Comparison of ENCODE assay signal across 8 mouse cellular contexts in genomic region chr13:53475701-53476188, GRCm38 (mm10). TPM values are rescaled to one million over a fixed set of nuclear protein-coding genes. Genes with fewer than 3 reads are reported as not detected.
DNase-seq lines count a peak whose midpoint lies in the region; ATAC-seq and TF ChIP-seq lines count a peak whose summit lies in the region.

No protein-coding gene starts in this region.

- ATAC-seq in hindbrain, embryonic 12.5 days (ENCODE audit: low FRiP score) = peak; percentile 61
- ATAC-seq in limb, embryonic 15.5 days (ENCODE audit: insufficient number of reproducible peaks, low FRiP score, low TSS enrichment, low read depth) = peak; percentile 42; the same call in 1 of the 2 replicates
- ATAC-seq in neural tube, embryonic 15.5 days (ENCODE audit: low FRiP score) = peak; percentile 57

- H3K4me2 ChIP-seq in hindbrain, embryonic 12.5 days (replicated peaks) = peak overlapping the region; percentile 88
- H3K4me2 ChIP-seq in limb, embryonic 15.5 days = peak overlapping the region; percentile 96
- peak overlapping the region; percentile 96 for H3K4me2 ChIP-seq in neural tube, embryonic 15.5 days

- intact Hi-C loops in gastrocnemius, adult 2 months (cut with DNase I) = no loop called here
- intact Hi-C loops in gastrocnemius, postnatal 36 days (cut with DNase I) = no loop called here

- WGBS in hindbrain, embryonic 12.5 days = under 1% methylated on average over 37 of the region's 37 CpGs
- 0% methylated on average over 37 of the region's 37 CpGs for WGBS in limb, embryonic 15.5 days
- WGBS in neural tube, embryonic 15.5 days = under 1% methylated on average over 37 of the region's 37 CpGs

- peak overlapping the region; percentile 66 for H3K9ac ChIP-seq in hindbrain, embryonic 12.5 days
- H3K9ac ChIP-seq in limb, embryonic 15.5 days = peak overlapping the region; percentile 44; the same call in 1 of the 2 replicates
- H3K9ac ChIP-seq in neural tube, embryonic 15.5 days (replicated peaks) = peak overlapping the region; percentile 62

- peaks cover 23% of the 10 kb centered on the region; the same call in 1 of the 2 replicates for H3K4me1 ChIP-seq in hindbrain, embryonic 12.5 days
- peaks cover 29% of the 10 kb centered on the region for H3K4me1 ChIP-seq in limb, embryonic 15.5 days
- H3K4me1 ChIP-seq in neural tube, embryonic 15.5 days = peaks cover 30% of the 10 kb centered on the region

- H3K27ac ChIP-seq in gastrocnemius, adult 2 months = no peak overlapping the region
- H3K27ac ChIP-seq in hindbrain, embryonic 12.5 days = peak overlapping the region; percentile 52
- H3K27ac ChIP-seq in limb, embryonic 15.5 days = peak overlapping the region; percentile 23
- H3K27ac ChIP-seq in neural tube, embryonic 15.5 days (replicated peaks) = no peak overlapping the region

- peaks cover 73% of the 10 kb centered on the region for H3K27me3 ChIP-seq in hindbrain, embryonic 12.5 days
- H3K27me3 ChIP-seq in limb, embryonic 15.5 days = peaks cover 55% of the 10 kb centered on the region
- H3K27me3 ChIP-seq in neural tube, embryonic 15.5 days (replicated peaks) = peaks cover 70% of the 10 kb centered on the region

- TF ChIP-seq CTCF in gastrocnemius, adult 2 months (IDR thresholded peaks at IDR 0.05) = no peak

- peak overlapping the region; percentile 56 for H3K4me3 ChIP-seq in gastrocnemius, adult 2 months
- H3K4me3 ChIP-seq in hindbrain, embryonic 12.5 days = peak overlapping the region; percentile 53
- peak overlapping the region; percentile 52 for H3K4me3 ChIP-seq in limb, embryonic 15.5 days
- peak overlapping the region; percentile 55 for H3K4me3 ChIP-seq in neural tube, embryonic 15.5 days (replicated peaks)

- H3K36me3 ChIP-seq in hindbrain, embryonic 12.5 days = no peaks in the 10 kb centered on the region
- no peaks in the 10 kb centered on the region for H3K36me3 ChIP-seq in limb, embryonic 15.5 days
- no peaks in the 10 kb centered on the region for H3K36me3 ChIP-seq in neural tube, embryonic 15.5 days

- DNase-seq in gastrocnemius, adult 2 months = peak; percentile 23
- no peak for DNase-seq in gastrocnemius, postnatal 36 days
- peak; percentile 89 for DNase-seq in embryo, embryonic 11 days
- DNase-seq in gastrocnemius, postnatal 25 days = no peak
- DNase-seq in layer of hippocampus, adult 9-11 months = no peak

- no peaks in the 10 kb centered on the region for H3K9me3 ChIP-seq in hindbrain, embryonic 12.5 days (replicated peaks)
- no peaks in the 10 kb centered on the region for H3K9me3 ChIP-seq in limb, embryonic 15.5 days
- H3K9me3 ChIP-seq in neural tube, embryonic 15.5 days (replicated peaks) = no peaks in the 10 kb centered on the region

RNA-seq across cellular contexts. Expression of gene Msx2, which starts 2.9 kb away (rescaled TPM):
- total RNA-seq in gastrocnemius, adult 2 months (2021) = not detected
- total RNA-seq in gastrocnemius, postnatal 36 days (2021) = not detected
- 60.3 and 65.2 TPM in 2 replicates for polyA plus RNA-seq in hindbrain, embryonic 12.5 days (2016; fragmentation: Nextera tagmentation; extraction: Ambion mirVana)
- 22.7 and 25.4 TPM in 2 replicates for polyA plus RNA-seq in limb, embryonic 15.5 days (2015; fragmentation: Nextera tagmentation; extraction: Ambion mirVana)
- 0.82 and 0.88 TPM in 2 replicates for polyA plus RNA-seq in neural tube, embryonic 15.5 days (2015; fragmentation: Nextera tagmentation; extraction: Ambion mirVana)
- total RNA-seq in gastrocnemius, postnatal 25 days (2021) = under 1 TPM; 0.20 to 0.21 TPM

Comparison
In these comparisons a context has a peak if more than half of its experiments do, and no peak if none do; other contexts are left out.
1. DNase-seq: peak in gastrocnemius, adult 2 months (single experiment) and embryo, embryonic 11 days (single experiment); none in gastrocnemius, postnatal 36 days (0 of 2), gastrocnemius, postnatal 25 days (single experiment) and layer of hippocampus, adult 9-11 months (single experiment).
2. H3K27ac ChIP-seq: peak in hindbrain, embryonic 12.5 days (single experiment) and limb, embryonic 15.5 days (single experiment); none in gastrocnemius, adult 2 months (single experiment) and neural tube, embryonic 15.5 days (single experiment).
3. Peak in every context shown above with its lines, with median percentiles within 50 percentile points of each other: H3K4me3 ChIP-seq, ATAC-seq, H3K4me2 ChIP-seq and H3K9ac ChIP-seq.